Mouse (Mus musculus) right cerebral cortex, postnatal 10 days (tissue): ENCODE data around the gene Sardh.

Source experiments
- DNase-seq, 2 experiments: peaks; one replicate each; pipeline ENCODE4 v3.0.0; 2021; ENCODE audit warnings: low spot score in 2 of 2

Gene Sardh

GRCm38 (mm10) chr2:27226572-27226971, 21.6 kb downstream of the Sardh start:
- peak in 1 of 2 experiments; percentile 72 for DNase-seq

DNA sequence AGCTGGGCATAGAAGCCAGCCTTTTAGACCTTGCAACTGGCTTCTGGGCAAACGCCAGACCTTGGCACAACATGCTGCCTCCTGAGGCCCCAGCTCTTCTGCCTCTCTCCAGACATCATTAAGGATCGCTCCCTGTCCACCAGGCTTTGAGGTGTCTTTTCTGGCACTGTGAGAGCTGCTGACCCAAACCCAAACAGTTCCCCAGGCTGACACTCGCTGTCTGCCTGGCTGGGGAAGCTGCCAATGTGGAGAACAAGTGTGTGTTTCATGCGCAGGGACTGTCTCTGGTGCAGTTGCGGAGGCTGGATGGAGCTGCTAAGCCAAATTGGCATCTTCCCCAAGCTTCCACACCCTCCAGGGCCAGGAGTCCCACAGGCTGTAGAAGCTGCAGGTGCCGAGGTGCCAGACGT, 25.1 kb downstream of the Sardh start:
- DNase-seq = peak; percentile 77 to 80

GRCm38 (mm10) chr2:27218569-27218968, 29.6 kb downstream of the Sardh start:
- no peak for DNase-seq

- DNase-seq = no peak
Observed at GRCm38 (mm10) chr2:27218121-27218544, 30.0 kb downstream of the Sardh start.

DNA sequence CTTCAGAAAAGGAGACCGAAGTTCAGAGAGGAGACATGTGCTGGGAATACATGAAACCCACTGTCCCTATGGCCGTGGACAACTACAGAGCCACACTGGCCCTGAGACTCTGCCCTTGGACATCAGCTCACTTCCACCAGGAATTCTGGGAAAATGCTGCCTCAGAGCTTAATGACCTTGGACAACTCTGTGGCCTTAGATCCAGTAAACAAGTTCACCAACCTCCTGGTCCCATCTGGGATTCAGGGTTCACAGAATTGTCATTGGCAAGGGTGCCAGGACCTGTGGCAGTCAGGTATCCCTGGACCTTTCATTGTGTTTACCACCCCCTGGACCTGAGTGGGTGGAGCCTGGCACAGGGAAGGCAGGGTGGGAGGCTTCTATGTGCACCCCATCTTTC, 32.6 kb downstream of the Sardh start:
- DNase-seq = no peak

- DNase-seq = peak; percentile 53 to 54
Observed at GRCm38 (mm10) chr2:27211966-27212893, 35.9 kb downstream of the Sardh start.

- DNase-seq = no peak
Observed at GRCm38 (mm10) chr2:27210676-27211210, 37.4 kb downstream of the Sardh start.

- DNase-seq = peak in 1 of 2 experiments; percentile 53
Observed at GRCm38 (mm10) chr2:27210255-27210654, 37.9 kb downstream of the Sardh start.

- DNase-seq = no peak
Observed at GRCm38 (mm10) chr2:27209816-27210215, 38.3 kb downstream of the Sardh start.

DNA sequence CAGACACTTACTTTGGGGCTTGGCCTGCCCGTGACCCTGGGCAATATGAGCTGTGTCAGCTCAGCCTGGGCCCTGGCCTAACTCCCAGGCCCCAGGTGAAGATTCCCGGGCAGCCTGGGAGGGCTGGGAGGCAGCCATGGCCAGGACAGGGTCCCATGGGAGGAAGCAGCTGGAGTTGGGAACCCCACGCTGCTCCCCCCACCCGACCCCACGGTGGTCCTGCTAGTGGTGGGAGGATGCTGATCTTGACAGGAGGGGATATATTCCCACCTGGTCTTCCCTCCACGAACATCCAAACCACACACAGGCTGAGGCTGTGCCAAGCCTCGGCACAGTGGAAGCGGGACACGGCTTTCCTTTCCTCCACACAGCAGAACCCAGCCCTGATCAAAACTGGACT, 38.8 kb downstream of the Sardh start:
- DNase-seq = no peak

DNA sequence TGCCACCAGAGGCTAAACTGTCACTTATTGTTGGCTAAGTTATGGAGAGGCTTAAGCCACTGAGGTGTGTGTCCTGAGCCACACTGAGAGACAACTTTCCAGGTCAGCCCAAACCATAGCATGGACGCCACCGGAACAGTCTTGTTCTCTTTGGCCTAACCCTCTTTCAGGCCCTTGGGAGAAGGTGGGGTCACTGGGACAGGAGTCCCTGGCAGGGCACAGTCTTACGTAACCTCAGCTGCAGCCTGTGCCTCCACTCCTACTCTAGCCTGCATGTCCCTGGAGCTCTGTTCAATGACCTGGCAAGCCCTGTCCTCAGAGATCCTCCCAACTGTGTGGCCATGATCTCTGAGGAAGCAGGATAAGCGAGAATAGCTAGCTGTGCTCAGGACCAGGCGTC, 41.0 kb downstream of the Sardh start:
- no peak for DNase-seq

- DNase-seq = peak; percentile 39 to 56
Observed at GRCm38 (mm10) chr2:27206128-27206797, 41.9 kb downstream of the Sardh start.

DNA sequence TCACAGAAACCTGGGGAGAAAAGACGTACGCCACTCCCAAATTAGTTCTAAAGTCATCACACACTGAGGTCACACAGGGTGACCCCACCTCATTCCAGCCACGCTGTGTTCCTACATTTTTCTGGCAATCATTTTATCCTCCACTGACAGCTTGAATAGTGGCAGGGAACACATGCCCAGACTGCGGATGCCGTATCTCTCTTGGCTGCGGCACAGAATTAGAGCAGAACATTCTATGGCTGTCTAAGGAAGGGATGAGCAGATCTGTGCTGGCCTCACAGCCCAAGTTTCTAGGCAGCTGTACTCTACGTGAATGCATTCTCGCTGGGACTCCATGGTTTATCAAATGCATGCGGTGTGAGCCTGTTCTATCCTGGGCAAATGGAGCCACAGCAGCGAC, 42.5 kb downstream of the Sardh start:
- DNase-seq = peak; percentile 66 to 82

DNA sequence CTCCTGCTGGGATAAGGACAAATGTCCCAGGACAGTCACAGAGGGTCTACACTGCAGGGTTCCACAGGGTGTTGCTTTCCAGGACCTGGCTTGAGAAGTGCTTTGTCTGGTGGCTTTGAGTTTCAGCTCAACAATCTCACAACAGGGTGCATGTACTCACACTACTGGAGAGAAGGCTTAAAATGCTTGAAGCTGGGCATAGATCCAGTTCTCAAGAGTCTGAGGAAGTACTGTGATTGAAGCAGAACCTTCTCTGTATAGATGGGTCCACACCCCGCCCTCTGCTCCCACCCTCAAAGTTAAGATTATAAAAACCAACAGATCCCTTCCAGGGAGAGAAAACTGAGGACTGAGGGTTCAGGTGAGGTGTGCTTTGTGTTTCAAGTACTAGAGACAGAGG, 47.6 kb downstream of the Sardh start:
- no peak for DNase-seq

GRCm38 (mm10) chr2:27198551-27199246, 49.4 kb downstream of the Sardh start:
- no peak for DNase-seq

- no peak for DNase-seq
Observed at GRCm38 (mm10) chr2:27189994-27190393, 58.1 kb downstream of the Sardh start.

GRCm38 (mm10) chr2:27187531-27187930, 60.6 kb downstream of the Sardh start:
- no peak for DNase-seq

- no peak for DNase-seq
Observed at GRCm38 (mm10) chr2:27183734-27184133, 64.4 kb downstream of the Sardh start.

DNA sequence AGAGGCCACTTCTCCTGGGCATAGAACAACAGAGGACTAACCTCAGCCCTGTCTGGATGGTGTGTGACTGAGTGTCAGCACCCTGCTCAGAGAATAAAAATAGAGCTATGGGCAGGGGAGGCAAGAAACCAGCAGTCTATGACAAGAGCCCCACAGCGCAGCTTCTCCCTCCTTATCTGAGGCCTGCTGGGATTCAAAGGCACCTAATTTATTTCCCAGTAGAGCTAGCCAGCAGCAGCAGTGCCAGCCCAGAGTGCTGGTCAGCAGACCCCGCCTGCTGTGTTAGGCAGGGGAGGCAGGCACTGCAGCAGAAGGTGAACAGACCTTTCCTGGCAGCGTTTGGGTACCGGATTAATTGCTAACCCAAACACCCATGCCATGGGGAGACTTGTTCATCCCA, 66.2 kb downstream of the Sardh start:
- no peak for DNase-seq

- peak; percentile 57 to 75 for DNase-seq
Observed at GRCm38 (mm10) chr2:27179101-27179500, 69.0 kb downstream of the Sardh start.

DNA sequence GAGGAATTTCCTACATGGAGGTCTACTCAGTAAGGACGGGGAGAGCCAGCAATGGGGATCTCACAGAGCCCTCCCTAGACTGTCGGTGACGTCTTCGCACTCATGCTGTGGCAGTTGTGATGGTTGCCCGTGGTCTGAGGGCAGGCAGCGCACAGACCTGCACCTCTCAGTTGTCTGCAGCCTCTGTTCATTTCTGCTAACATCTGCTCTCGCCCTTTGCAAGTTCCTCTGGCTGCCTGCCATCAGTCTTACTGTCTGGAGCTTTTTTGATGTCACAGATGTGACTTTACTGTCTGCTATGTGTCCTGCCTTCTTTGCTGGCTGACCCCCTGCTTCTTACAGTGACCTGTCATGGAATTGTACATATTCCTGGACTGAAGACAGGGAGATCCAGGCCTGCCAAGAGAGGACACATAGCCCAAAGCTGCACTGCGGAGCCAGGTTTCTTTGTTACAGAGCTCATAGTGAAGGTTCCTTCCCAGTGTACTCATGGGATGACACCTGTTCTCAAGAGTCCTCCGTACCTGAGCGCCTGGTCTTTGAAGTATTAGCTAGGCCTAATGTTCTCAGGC, 72.4 kb downstream of the Sardh start:
- DNase-seq = peak; percentile 56 to 60

GRCm38 (mm10) chr2:27174242-27174641, 73.9 kb downstream of the Sardh start:
- DNase-seq = no peak
